Mouse (Mus musculus) E14TG2a.4 (cell line): ENCODE measurements around the gene Ttc12.

Experiments used
- CTCF ChIP-seq: conservative IDR thresholded peaks from 2 replicates; pipeline ENCODE4 v1.5.1; 2014; ENCODE audit warnings: low read length
- NANOG ChIP-seq: IDR thresholded peaks from 2 replicates; pipeline ENCODE4 v1.6.1; 2014; ENCODE audit warnings: borderline replicate concordance, low read length, mixed read lengths
- POU5F1 ChIP-seq: IDR thresholded peaks from 2 replicates; pipeline ENCODE4 v1.6.1; 2014; ENCODE audit warnings: low read length, borderline replicate concordance

GRCm38 (mm10) chr9:49514306-49514705, 28.3 kb upstream of the Ttc12 start:
- TF ChIP-seq CTCF (no peak), POU5F1 (no peak), NANOG (no peak)
